Mouse (Mus musculus) mesoderm, embryonic 11.5 days (tissue): Measurements from ENCODE around the gene Afmid.
"Not testable (repeated sequence)": the region's sequence is repeated elsewhere in the genome, so short reads cannot be mapped to it uniquely, and the experiment has no call there.

Experiments
- DNase-seq: peaks from one replicate; pipeline ENCODE4 v3.0.0-alpha.2; 2012; ENCODE audit warnings: low read depth, low spot score

Gene Afmid

DNA sequence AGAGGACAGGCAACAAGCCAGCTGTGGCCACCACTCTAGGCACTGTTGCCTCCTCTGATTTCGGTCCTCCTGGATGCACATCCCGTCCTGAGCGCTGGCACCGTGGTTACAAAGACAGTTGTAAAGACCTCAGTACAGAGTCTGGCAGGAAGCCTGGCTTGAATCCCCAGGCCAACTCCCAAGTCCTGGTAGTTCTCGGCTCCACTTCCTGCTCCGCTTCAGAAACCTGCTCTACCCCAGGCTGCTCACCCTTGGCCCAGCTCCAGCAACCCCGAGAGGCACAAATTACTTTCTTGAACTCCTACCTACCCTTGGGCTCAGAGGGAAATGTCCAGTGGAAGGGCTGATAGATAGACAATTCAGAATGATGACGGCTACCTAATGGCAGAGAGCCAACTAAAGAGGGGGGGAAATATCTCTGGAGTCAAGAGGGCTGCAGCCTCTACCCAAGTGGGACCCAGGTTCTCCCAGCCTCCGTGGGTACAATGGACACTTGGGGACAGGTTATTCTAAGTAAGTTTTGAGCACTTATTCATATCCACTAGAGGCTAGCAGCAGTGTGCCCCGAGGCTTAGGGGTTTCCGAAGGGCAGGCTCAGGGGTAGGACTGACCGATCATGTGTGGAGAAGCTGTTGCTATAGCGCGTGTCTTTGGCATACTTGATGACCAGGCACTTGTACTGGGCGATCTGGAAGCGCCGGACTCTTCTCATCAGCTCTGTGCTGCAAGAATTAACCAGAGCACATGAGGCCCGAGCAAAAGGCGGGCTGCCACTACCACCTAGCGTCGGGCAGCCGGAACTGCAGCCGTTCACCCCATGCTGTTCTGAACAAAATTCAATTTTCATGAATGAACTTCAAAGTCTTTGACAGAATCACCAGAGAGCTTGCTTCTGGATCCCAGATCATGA lies 1.4 kb upstream of the Afmid start:
- peak; percentile 85 for DNase-seq

GRCm38 (mm10) chr11:117826164-117826563 lies 440 bp downstream of the Afmid start:
- DNase-seq = no peak

DNA sequence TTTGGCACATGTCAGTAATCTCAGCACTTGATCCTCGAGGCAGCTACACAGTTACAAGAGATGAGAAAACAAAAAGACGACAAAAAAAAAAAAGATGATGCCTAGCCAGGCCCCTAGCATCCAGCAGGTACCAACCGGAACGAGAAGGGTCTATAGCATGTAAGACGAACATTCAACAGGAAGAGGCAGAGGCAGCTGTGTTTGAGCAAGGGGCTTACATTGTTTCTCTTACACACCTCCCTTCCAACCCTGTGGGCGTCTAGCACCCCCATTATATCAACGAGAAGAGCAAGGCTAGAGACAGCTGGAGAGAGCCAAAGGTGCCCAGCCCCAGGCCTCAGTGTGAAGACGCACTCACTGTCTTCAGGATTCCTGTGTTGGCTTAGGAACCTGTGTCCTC lies 1.2 kb downstream of the Afmid start:
- no peak for DNase-seq

- DNase-seq = no peak
Observed at GRCm38 (mm10) chr11:117827386-117827785, 1.7 kb downstream of the Afmid start.

- DNase-seq = no peak
Observed at GRCm38 (mm10) chr11:117828149-117828887, 2.6 kb downstream of the Afmid start.

DNA sequence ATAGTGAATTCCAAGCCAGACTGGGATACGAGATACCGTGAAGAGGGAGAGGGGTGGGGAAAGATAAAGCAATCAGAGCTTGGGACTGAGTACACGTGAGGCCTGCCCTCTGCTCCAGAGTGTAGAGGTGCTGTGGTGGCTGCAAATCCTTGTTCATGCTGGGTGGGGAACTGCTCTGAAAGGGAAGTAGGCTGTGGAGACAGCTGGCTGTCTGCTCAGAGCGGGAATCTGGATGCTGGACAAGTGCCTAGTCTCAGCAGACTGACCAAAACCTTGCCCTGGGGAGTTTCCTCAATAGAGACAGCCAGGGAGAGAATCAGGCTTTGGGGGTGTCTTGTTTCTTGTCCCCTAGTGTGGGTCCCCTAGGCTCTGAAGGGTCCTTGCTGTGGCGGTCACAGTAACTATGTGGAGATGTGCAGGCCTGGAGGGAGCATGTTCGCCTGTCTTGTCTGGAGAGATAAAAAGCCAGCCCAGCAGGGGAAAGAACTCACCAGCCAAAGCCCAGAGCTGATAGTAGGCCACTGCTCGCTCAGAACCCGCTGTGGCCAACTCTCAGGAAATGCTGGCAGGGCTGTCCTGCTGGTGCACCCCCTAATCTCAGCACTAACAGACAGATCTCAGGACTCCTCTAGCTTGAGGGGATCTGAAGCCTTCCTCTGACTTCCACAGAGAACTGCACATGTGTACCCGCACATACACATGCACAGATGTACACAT lies 3.3 kb downstream of the Afmid start:
- no peak for DNase-seq

DNA sequence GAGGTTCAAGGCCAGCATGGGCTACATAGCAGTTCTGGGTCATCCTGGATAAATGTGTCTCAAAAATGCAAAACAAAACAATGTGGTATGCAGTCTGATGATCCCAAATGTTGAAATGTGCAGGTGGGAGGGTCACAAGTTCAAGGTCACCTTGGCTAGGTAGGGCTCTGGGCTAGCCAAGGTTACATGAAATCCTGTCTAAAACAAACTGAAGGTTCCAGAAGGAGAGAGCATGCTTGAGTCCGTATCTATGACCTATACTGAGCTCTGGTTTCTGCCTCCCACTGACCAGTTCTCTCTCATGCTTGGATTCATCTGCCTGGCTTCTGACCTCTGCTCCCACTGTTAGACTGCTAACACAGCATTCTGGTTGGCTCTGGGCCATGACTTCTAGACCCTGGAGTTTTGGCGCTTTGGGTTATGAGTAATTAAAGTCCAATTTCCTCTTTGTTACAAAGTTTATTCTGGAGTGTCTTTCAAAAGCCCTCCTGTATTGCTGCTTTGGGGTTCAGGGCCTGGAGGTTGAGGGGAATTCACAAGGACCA lies 4.0 kb downstream of the Afmid start:
- no peak for DNase-seq

GRCm38 (mm10) chr11:117830401-117830800 lies 4.7 kb downstream of the Afmid start:
- no peak for DNase-seq

- peak; percentile 86 for DNase-seq
Observed at GRCm38 (mm10) chr11:117832086-117832969, 6.6 kb downstream of the Afmid start.

GRCm38 (mm10) chr11:117833509-117833908 lies 7.8 kb downstream of the Afmid start:
- DNase-seq = not testable (repeated sequence)

- DNase-seq = no peak
Observed at GRCm38 (mm10) chr11:117834086-117834485, 8.4 kb downstream of the Afmid start.

GRCm38 (mm10) chr11:117836306-117836705 lies 10.6 kb downstream of the Afmid start:
- peak; percentile 50 for DNase-seq

- no peak for DNase-seq
Observed at GRCm38 (mm10) chr11:117838572-117838971, 12.8 kb downstream of the Afmid start.

GRCm38 (mm10) chr11:117839021-117839420 lies 13.3 kb downstream of the Afmid start:
- no peak for DNase-seq

- DNase-seq = no peak
Observed at GRCm38 (mm10) chr11:117840910-117841309, 15.2 kb downstream of the Afmid start.

GRCm38 (mm10) chr11:117843434-117843833 lies 17.7 kb downstream of the Afmid start:
- no peak for DNase-seq

DNA sequence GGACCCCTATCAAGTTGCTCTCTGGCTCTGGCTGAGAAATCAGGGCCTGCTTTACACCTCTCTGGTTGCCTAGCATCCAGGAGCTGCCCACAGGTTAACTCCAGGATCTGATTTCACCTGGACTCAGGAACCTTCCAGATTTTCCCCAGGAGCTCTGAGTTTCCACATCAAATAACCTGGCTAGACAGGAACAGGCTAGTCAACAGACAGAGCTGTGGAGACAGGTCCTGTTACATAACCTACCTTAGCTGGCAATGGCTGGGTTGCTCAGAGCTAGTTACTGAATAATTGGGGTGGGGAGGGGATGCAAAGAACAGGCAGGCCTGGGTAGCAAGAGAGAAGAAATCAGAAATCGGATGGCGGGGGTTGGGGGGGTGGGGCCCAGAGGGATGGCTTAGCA lies 19.3 kb downstream of the Afmid start:
- no peak for DNase-seq

DNA sequence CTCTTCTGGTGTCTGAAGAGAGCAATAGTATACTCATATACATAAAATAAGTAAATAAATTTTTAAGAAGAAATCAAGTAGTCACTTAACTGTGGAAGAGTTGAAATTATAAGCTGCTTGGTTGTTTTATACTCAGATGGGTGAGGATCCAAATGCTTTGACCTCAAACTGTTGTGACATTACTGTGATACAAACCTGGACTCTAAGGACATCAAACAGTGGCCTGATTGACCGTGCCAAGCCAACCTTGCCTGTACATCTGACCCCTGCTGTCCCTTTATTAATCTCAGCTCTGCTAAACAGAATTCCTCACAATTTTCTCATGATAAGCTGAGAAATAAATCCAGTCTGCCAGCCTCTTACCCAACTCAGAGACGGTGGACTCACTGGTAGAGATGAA lies 19.9 kb downstream of the Afmid start:
- no peak for DNase-seq

GRCm38 (mm10) chr11:117846640-117847039 lies 20.9 kb downstream of the Afmid start:
- no peak for DNase-seq

- no peak for DNase-seq
Observed at GRCm38 (mm10) chr11:117847593-117848215, 22.0 kb downstream of the Afmid start.
